Mouse (Mus musculus) hindbrain, embryonic 14.5 days (tissue): ENCODE data around the gene Cldn3. TPM values are rescaled to one million over a fixed set of nuclear protein-coding genes. Genes with fewer than 3 reads are reported as not detected.
A peak's percentile ranks its signal among the peaks of the same experiment; 100 is the strongest.
"Not testable (repeated sequence)": the region's sequence is repeated elsewhere in the genome, so short reads cannot be mapped to it uniquely, and the experiment has no call there.

Source experiments
- ATAC-seq: fragments of 200-750 bp; cut with Nextera tagmentation; 2 replicates; pipeline ENCODE4 v1.8.0; 2017; ENCODE audit warnings: moderate number of reproducible peaks, mild to moderate bottlenecking, moderate TSS enrichment, moderate library complexity; ENCODE audit not compliant: low FRiP score
- DNase-seq: peaks from one replicate; pipeline ENCODE4 v3.0.0-alpha.2; 2015; ENCODE audit warnings: low spot score
- H3K27ac ChIP-seq: fragments of 300-500 bp; sonication (generic); 2 replicates; pipeline ENCODE4 v1.5.1; 2014; ENCODE audit warnings: mild to moderate bottlenecking, moderate library complexity
- H3K27me3 ChIP-seq: fragments of 300-500 bp; sonication (generic); 2 replicates; pipeline ENCODE4 v1.6.1; 2014; ENCODE audit warnings: mild to moderate bottlenecking, low read length, mixed read lengths; ENCODE audit not compliant: control insufficient read depth, insufficient read depth
- H3K36me3 ChIP-seq: fragments of 300-500 bp; sonication (generic); replicated peaks from 2 replicates; pipeline ENCODE4 v1.6.1; 2014; ENCODE audit not compliant: control insufficient read depth, insufficient read depth
- H3K4me1 ChIP-seq: fragments of 300-500 bp; sonication (generic); replicated peaks from 2 replicates; pipeline ENCODE4 v1.6.1; 2014; ENCODE audit warnings: antibody characterized with exemption, low read length, mixed read lengths; ENCODE audit not compliant: control insufficient read depth, insufficient read depth
- H3K4me2 ChIP-seq: fragments of 300-500 bp; sonication (generic); replicated peaks from 2 replicates; pipeline ENCODE4 v1.6.1; 2014; ENCODE audit warnings: mild to moderate bottlenecking, moderate library complexity
- H3K4me3 ChIP-seq: fragments of 300-500 bp; sonication (generic); replicated peaks from 2 replicates; pipeline ENCODE4 v1.5.1; 2014; ENCODE audit warnings: mild to moderate bottlenecking, low read length
- H3K9ac ChIP-seq: fragments of 300-500 bp; sonication (generic); 2 replicates; pipeline ENCODE4 v1.6.1; 2014
- H3K9me3 ChIP-seq: fragments of 300-500 bp; sonication (generic); 2 replicates; pipeline ENCODE4 v1.6.1; 2016; ENCODE audit warnings: low read length; ENCODE audit not compliant: control insufficient read depth
- WGBS: fragments of 180-500 bp; shearing (Covaris S2); extraction: QIAGEN DNeasy Blood & Tissue Kit; methylation state at CpG from one replicate; pipeline ENCODE4 v1.1.7; 2014; 5-methylcytosine and 5-hydroxymethylcytosine counted together
- polyA plus RNA-seq: library from polyadenylated mRNA; unstranded; fragments of >200 nt; fragmentation: Nextera tagmentation; extraction: Ambion mirVana; gene quantifications from 2 replicates; pipeline ENCODE4 v1.2.1, GENCODE M21; 2014

Cldn3 gene
- polyA plus RNA-seq, 1 experiment from 2014 or later: 2.6 TPM

DNA sequence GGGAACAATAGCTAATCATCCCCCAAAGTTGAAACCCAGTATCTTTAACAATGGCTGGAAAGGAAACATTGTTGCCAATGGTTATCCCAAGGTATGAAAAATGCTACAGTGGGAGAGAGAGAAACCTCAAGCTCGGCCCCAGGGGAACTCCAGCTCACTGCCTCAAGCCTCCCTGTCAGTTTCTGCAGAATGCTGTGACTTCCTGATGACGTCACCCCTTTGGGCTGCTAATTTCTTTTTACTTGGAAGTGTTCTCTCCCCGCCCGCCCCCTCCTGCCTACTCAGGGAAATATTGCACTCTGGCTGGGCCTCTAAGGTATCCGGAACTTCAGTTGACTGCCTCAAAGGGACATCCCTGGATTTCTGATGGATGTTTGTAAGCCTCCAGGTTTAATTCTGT, 22.5 kb upstream of the Cldn3 start:
- no peaks in the 10 kb centered on the region for H3K4me1 ChIP-seq
- no peak overlapping the region for H3K4me3 ChIP-seq
- H3K9me3 ChIP-seq: no peaks in the 10 kb centered on the region
- H3K27me3 ChIP-seq: peaks cover 4% of the 10 kb centered on the region; the same call in 1 of the 2 replicates
- H3K27ac ChIP-seq: no peak overlapping the region
- H3K36me3 ChIP-seq: no peaks in the 10 kb centered on the region
- no peak overlapping the region for H3K4me2 ChIP-seq
- ATAC-seq (no peak), DNase-seq (no peak)
- 43% methylated on average over 5 of the region's 5 CpGs for WGBS
- H3K9ac ChIP-seq: no peak overlapping the region

DNA sequence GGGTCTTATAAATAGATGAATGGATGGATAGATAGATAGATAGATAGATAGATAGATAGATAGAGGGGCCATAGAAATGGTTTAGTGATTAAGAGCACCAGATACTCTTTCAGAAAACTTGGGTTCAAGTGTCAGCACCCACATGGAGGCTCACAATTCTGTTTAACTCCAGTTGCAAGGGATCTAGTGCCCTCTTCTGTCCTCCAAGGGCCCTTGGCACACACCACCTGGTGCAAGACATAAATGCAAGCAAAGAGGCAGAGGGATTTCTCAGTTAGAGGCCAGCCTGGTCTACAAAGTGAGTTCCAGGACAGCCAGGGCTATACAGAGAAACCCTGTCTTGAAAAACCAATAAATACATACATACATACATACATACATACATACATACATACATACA, 21.4 kb upstream of the Cldn3 start:
- not testable (repeated sequence) for H3K27ac ChIP-seq, H3K4me3 ChIP-seq, ATAC-seq, H3K9me3 ChIP-seq, H3K27me3 ChIP-seq, H3K36me3 ChIP-seq, H3K4me1 ChIP-seq, H3K9ac ChIP-seq, DNase-seq, H3K4me2 ChIP-seq

DNA sequence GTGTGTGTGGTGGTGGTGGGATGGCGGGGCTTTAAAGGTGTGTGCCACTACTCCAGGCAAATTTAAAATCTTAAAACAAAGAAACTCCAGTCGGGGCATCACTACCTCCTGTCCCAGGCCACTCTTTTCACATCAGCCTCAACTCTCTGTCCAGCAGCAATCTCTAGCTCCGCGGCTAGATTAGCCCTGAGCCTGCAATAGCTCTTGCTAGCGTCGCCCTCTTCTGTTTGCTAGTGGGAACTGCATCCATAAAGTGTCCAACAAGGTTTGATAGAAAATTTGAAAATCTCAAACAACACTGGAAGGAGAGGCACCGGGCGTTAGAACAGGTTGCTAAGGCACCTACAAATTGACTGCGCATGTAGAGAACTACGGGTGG, 20.6 kb upstream of the Cldn3 start:
- Histone ChIP-seq H3K4me1 (no peaks in the 10 kb centered on the region), H3K27ac (no peak overlapping the region), H3K4me2 (peak overlapping the region; percentile 45), H3K4me3 (0 out of 2 replicates have a peak overlapping the region, but pooled peaks have one; percentile 8), H3K9ac (no peak overlapping the region), H3K9me3 (no peaks in the 10 kb centered on the region), H3K27me3 (peaks cover 4% of the 10 kb centered on the region; the same call in 1 of the 2 replicates), H3K36me3 (no peaks in the 10 kb centered on the region)
- ATAC-seq: no peak
- WGBS: 5% methylated on average over 10 of the region's 10 CpGs
- DNase-seq: peak; percentile 81

DNA sequence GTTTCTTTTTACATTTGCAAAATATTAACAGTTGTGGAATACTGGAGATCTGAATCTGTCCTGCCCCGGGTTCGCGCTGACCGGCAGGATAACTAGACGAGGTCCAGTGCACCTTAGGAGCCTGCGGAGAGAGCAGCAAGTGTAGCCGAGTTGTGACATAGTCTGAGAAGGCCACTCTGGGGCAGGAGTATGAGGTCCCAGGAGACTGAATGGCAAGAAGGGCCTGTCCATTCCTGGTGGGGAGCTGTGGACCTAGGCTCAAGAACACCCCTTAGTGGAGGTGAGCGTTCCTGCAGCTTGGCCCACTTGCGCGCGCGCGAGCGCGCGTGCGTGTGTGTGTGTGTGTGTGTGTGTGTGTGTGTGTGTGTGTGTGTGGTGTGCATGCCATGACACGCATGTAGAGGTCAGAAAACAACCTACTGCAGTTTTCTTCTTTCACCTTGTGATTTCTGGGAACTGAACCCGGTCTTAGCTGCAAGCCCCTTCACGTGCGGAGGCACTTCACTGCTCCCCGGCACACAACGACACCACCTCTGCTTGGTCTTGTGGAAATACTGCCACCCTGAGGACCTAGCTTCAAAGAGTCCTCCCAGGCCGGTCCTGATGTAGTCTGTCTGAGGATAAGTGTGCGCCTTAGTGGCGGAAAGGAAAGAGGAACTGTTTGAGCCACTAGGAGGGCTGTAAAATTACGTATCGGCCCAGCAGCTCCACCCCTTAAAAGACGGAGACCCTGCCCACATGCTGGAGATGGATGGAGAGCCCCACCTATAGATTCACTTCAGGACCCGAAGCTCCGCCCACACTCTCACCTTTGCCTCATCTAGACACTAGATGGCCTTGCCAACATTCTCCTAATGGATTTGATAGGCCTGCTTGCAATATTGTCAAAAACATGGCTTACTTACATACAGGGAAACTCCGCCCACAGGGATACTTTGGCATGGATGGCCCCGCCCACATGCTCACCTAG, 19.9 kb upstream of the Cldn3 start:
- Histone ChIP-seq H3K27me3 (peaks cover 4% of the 10 kb centered on the region; the same call in 1 of the 2 replicates), H3K4me3 (peak overlapping the region; percentile 8; the same call in 1 of the 2 replicates), H3K9ac (no peak overlapping the region), H3K9me3 (no peaks in the 10 kb centered on the region), H3K36me3 (no peaks in the 10 kb centered on the region), H3K4me2 (peak overlapping the region; percentile 45), H3K27ac (no peak overlapping the region), H3K4me1 (no peaks in the 10 kb centered on the region)
- 4% methylated on average over 33 of the region's 33 CpGs for WGBS
- no peak for DNase-seq
- ATAC-seq: no peak; the same call in 1 of the 2 replicates

DNA sequence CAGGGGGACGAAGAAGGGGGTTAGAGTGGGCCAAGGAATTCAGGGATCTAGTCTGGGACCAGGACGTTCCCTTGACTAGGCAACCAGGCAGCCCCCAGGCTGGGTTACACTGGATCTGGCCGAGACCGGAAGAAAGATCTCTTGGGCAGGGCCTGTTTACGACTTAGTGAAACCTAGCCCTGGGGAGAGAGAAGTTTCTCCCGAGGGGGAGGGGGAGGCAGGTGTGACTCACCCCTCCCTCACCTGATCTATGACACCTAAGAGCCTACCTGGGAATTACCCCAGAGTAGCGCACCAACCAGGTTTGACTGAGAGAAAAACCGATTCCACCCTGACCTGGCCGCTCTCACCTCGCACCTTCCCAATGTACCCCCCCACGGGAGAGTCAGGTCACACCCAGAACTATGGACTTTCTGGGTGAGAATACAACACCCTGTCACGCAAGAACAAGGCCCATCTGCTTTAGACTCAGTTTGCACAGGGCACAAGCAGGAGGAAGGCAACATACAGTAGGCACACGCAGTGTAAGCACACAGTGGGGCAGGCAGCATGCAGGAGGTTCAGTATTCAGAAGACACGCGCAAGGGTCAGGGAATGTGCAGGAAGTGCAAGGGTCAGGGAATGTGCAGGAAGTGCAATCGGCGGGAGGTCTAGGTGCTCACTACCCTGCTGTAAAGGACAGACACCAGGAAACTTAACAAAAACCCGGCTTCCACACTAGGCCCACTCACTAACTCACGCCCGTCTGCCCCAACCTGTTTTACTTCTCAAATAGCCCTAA, 18.7 kb upstream of the Cldn3 start:
- Histone ChIP-seq H3K27ac (no peak overlapping the region), H3K36me3 (no peaks in the 10 kb centered on the region), H3K9me3 (no peaks in the 10 kb centered on the region), H3K4me1 (no peaks in the 10 kb centered on the region), H3K4me3 (no peak overlapping the region), H3K9ac (no peak overlapping the region), H3K27me3 (peaks cover 4% of the 10 kb centered on the region; the same call in 1 of the 2 replicates), H3K4me2 (no peak overlapping the region)
- WGBS: 82% methylated on average over 20 of the region's 20 CpGs
- no peak for DNase-seq
- no peak for ATAC-seq

DNA sequence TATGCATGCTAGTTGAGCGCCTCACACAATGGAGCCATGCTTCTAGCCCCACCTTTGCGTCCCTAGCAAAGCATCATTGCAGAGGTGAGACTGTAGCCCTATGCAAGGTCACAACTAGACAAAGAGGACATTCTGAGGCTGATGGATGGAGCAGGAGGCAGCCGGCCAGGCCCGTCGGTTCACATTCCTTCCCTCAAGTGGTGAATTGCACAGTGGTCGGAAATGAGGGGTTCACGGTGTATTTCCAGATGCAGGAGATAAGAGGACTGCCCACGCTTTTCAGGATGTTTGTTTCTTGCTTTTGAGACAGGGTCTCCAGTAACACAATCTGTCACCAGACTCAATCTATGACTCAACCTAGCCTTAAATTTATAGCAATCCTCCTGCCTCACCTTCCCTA, 15.3 kb upstream of the Cldn3 start:
- ATAC-seq (no peak), DNase-seq (no peak)
- peaks cover 4% of the 10 kb centered on the region; the same call in 1 of the 2 replicates for H3K27me3 ChIP-seq
- no peaks in the 10 kb centered on the region for H3K36me3 ChIP-seq
- H3K27ac ChIP-seq: no peak overlapping the region
- WGBS: 77% methylated on average over 8 of the region's 8 CpGs
- H3K4me3 ChIP-seq: no peak overlapping the region
- no peak overlapping the region for H3K9ac ChIP-seq
- no peak overlapping the region for H3K4me2 ChIP-seq
- H3K9me3 ChIP-seq: no peaks in the 10 kb centered on the region
- H3K4me1 ChIP-seq: no peaks in the 10 kb centered on the region

DNA sequence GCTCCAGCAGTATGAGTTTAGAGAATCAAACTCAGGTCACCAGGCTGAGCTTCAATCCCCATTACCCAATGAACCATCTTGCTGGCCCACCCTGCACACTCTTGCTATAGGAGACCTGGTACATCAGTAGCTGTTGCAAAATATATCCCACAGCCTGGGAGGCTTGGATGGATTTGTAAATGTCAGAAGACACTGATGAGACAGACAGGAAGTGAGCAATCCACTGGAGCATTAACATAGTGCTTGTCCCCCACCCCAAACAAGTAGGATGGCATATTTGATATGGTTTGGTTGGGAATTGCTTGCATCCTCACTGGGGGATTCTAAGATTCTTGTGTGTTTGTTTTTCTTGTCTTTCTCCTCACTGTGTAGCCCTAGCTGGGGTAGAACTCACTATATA, 12.9 kb upstream of the Cldn3 start:
- Histone ChIP-seq H3K4me3 (no peak overlapping the region), H3K36me3 (no peaks in the 10 kb centered on the region), H3K9ac (no peak overlapping the region), H3K27me3 (no peaks in the 10 kb centered on the region), H3K4me2 (no peak overlapping the region), H3K27ac (no peak overlapping the region), H3K4me1 (no peaks in the 10 kb centered on the region), H3K9me3 (no peaks in the 10 kb centered on the region)
- ATAC-seq (no peak), DNase-seq (no peak)

DNA sequence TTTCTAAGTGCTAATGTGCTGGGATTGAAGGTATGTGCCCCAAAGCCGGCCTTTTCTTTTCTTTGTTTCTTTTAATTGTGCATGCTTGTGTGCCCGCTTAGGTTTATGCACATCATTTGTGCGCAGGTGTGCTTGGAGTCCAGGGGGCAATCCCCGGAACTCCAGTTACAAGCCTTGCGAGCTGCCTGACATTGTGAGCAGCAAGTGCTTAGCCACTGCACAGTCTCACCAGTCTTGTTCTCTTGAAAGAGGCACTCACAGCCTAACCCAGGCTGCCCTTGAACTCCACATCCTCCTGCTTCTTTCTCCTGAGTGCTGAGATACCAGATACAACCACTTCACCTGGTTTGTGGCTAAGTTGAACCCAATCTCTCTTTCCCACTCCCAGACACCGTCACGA, 12.5 kb upstream of the Cldn3 start:
- H3K36me3 ChIP-seq: no peaks in the 10 kb centered on the region

DNA sequence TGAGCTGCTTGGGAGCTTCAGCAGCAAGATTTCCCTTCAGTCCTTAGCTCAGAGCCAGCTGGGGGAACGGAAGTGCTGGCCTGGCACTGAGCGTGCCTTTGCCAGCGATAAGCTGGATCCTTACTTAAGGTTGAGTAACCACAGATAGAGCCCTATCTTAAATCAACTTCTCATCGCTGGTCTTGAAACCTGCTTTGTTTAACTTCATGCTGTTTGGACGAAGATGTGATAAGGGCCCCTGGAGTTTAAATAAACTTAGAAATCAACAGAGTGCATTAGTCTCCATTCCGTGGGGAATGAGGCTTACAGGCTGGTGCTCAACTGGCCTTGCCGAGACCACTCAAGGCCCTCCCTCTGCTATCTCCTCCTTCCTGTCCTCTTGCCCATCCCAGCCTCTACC, 11.7 kb upstream of the Cldn3 start:
- 74% methylated on average over 7 of the region's 7 CpGs for WGBS
- no peaks in the 10 kb centered on the region for H3K27me3 ChIP-seq
- DNase-seq (no peak), ATAC-seq (no peak)
- H3K9me3 ChIP-seq: no peaks in the 10 kb centered on the region
- H3K36me3 ChIP-seq: no peaks in the 10 kb centered on the region
- no peak overlapping the region for H3K4me3 ChIP-seq
- no peaks in the 10 kb centered on the region for H3K4me1 ChIP-seq
- H3K4me2 ChIP-seq: no peak overlapping the region
- H3K27ac ChIP-seq: no peak overlapping the region
- H3K9ac ChIP-seq: no peak overlapping the region

More for the DNA sequence above, 12.5 kb upstream of the Cldn3 start:
- no peak overlapping the region for H3K4me3 ChIP-seq
- H3K27ac ChIP-seq: no peak overlapping the region
- WGBS: 89% methylated on average over 7 of the region's 7 CpGs
- H3K4me1 ChIP-seq: no peaks in the 10 kb centered on the region
- ATAC-seq (no peak), DNase-seq (no peak)
- H3K4me2 ChIP-seq: no peak overlapping the region
- H3K9ac ChIP-seq: no peak overlapping the region
- no peaks in the 10 kb centered on the region for H3K9me3 ChIP-seq
- H3K27me3 ChIP-seq: no peaks in the 10 kb centered on the region
